21 mouse cellular contexts compared by ENCODE assay signal in the genomic region with DNA sequence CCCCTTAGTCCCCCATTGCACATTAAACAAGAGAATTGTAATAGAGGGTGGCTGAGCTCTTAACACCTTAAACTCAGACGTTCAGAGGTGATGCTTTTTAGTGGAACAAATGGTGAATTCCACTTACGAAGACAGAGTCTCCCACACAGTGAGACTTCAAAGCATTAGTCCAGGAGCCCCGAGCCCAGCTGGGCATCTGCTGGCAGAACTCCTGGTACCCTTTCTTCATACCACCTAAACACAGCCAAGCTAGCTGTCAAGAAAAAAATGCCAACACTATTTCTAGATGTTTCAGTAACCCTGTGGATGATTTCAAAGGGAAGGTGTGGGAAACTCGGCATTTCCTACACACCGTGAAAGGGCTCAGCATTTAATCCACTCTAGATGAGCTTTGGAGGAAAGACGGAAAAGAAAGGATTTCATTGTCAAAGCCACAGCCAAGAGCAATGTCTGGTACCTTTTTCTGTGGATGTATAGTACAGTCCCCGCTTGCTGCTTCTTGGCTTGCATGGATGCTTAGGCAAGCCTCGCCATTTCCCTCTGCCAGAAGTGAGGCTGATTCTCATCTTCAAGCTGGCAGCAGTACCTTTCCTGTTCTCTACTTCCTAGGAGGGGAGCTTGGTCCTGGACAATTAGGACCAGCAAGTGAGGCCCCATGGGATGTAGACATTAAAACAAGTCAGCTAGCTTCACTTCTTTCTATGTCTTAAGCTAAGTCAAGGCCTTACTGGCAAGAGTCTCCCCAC. TPM values are rescaled to one million over a fixed set of nuclear protein-coding genes. Genes with fewer than 3 reads are reported as not detected.
DNase-seq lines count a peak whose midpoint lies in the region; ATAC-seq and TF ChIP-seq lines count a peak whose summit lies in the region.
"Had no signal": no experiment of that assay in that cellular context is flagged by ENCODE, and none has a peak within 500 bp of the region (broad histone marks: within the 10 kb centered on the region; RNA-seq: fewer than 3 reads in every experiment).

No protein-coding gene starts in this region.

- 75% methylated on average over 8 of the region's 8 CpGs for WGBS in forebrain, embryonic 14.5 days
- WGBS in forebrain, embryonic 10.5 days: 83% methylated on average over 8 of the region's 8 CpGs
- WGBS in cerebellum, adult 2 months: 8% methylated on average over 8 of the region's 8 CpGs
- WGBS in hindbrain, postnatal 0 days: 34% methylated on average over 8 of the region's 8 CpGs

- no peak overlapping the region for H3K9ac ChIP-seq in forebrain, embryonic 14.5 days (ENCODE audit: low read length)
- H3K9ac ChIP-seq in hindbrain, postnatal 0 days (replicated peaks; ENCODE audit: low read length): no peak overlapping the region
- H3K9ac ChIP-seq: embryonic facial prominence, embryonic 15.5 days; heart, embryonic 12.5 days; limb, embryonic 15.5 days; liver, postnatal 0 days had no signal

- no peak for TF ChIP-seq POLR2A in cerebellum, adult 2 months (IDR thresholded peaks at IDR 0.05; ENCODE audit: borderline replicate concordance, insufficient read depth, low read length)

- H3K27me3 ChIP-seq in forebrain, embryonic 14.5 days (replicated peaks; ENCODE audit: control insufficient read depth, insufficient read depth, low read length): no peaks in the 10 kb centered on the region
- H3K27me3 ChIP-seq in forebrain, embryonic 10.5 days (ENCODE audit: poor library complexity, severe bottlenecking): peaks cover under 1% of the 10 kb centered on the region; the same call in 1 of the 2 replicates
- no peaks in the 10 kb centered on the region for H3K27me3 ChIP-seq in cerebellum, adult 2 months (ENCODE audit: control insufficient read depth, insufficient read depth, low read length)
- no peaks in the 10 kb centered on the region for H3K27me3 ChIP-seq in hindbrain, postnatal 0 days (ENCODE audit: insufficient read depth, low read length)
- H3K27me3 ChIP-seq: embryonic facial prominence, embryonic 15.5 days had no signal

- peaks cover 28% of the 10 kb centered on the region for H3K4me1 ChIP-seq in forebrain, embryonic 14.5 days (ENCODE audit: control insufficient read depth, insufficient read depth, low read length)
- H3K4me1 ChIP-seq in forebrain, embryonic 10.5 days: no peaks in the 10 kb centered on the region
- H3K4me1 ChIP-seq in cerebellum, adult 2 months (ENCODE audit: control insufficient read depth, insufficient read depth, low read length): peaks cover 23% of the 10 kb centered on the region
- H3K4me1 ChIP-seq in hindbrain, postnatal 0 days (ENCODE audit: insufficient read depth, low read length): peaks cover 22% of the 10 kb centered on the region
- H3K4me1 ChIP-seq: embryonic facial prominence, embryonic 15.5 days; heart, embryonic 12.5 days; limb, embryonic 15.5 days had no signal

- ATAC-seq in forebrain, embryonic 14.5 days: no peak
- ATAC-seq in hindbrain, postnatal 0 days: no peak
- ATAC-seq: intestine, postnatal 0 days; liver, postnatal 0 days had no signal

- peak overlapping the region; percentile 23 for H3K4me2 ChIP-seq in forebrain, embryonic 14.5 days (ENCODE audit: low read length)
- H3K4me2 ChIP-seq in hindbrain, postnatal 0 days (ENCODE audit: low read depth, low read length): peak overlapping the region; percentile 5; the same call in 1 of the 2 replicates
- H3K4me2 ChIP-seq: embryonic facial prominence, embryonic 15.5 days; heart, embryonic 12.5 days; limb, embryonic 15.5 days had no signal

- H3K9me3 ChIP-seq in forebrain, embryonic 14.5 days (replicated peaks; ENCODE audit: control insufficient read depth, low read length): no peaks in the 10 kb centered on the region
- H3K9me3 ChIP-seq in forebrain, embryonic 10.5 days: no peaks in the 10 kb centered on the region
- H3K9me3 ChIP-seq in hindbrain, postnatal 0 days (ENCODE audit: low read length): no peaks in the 10 kb centered on the region
- H3K9me3 ChIP-seq: embryonic facial prominence, embryonic 15.5 days; heart, embryonic 12.5 days; limb, embryonic 15.5 days had no signal

- no peak overlapping the region for H3K27ac ChIP-seq in forebrain, embryonic 14.5 days (ENCODE audit: low read depth, low read length)
- no peak overlapping the region for H3K27ac ChIP-seq in forebrain, embryonic 10.5 days
- peak overlapping the region; percentile 76 for H3K27ac ChIP-seq in layer of hippocampus, adult 2 months
- H3K27ac ChIP-seq in cerebellum, adult 2 months (ENCODE audit: insufficient read depth, low read length): peak overlapping the region; percentile 19
- H3K27ac ChIP-seq in hindbrain, postnatal 0 days: peak overlapping the region; percentile 29; the same call in 1 of the 2 replicates
- H3K27ac ChIP-seq: embryonic facial prominence, embryonic 15.5 days; kidney, postnatal 0 days; limb, embryonic 15.5 days had no signal

- peaks cover 17% of the 10 kb centered on the region; the same call in 1 of the 2 replicates for H3K36me3 ChIP-seq in forebrain, embryonic 14.5 days (ENCODE audit: control insufficient read depth, insufficient read depth, low read length)
- no peaks in the 10 kb centered on the region for H3K36me3 ChIP-seq in forebrain, embryonic 10.5 days (replicated peaks)
- H3K36me3 ChIP-seq in hindbrain, postnatal 0 days (ENCODE audit: insufficient read depth, low read length): no peaks in the 10 kb centered on the region
- H3K36me3 ChIP-seq: embryonic facial prominence, embryonic 15.5 days; heart, embryonic 12.5 days; limb, embryonic 15.5 days had no signal

- H3K4me3 ChIP-seq in forebrain, embryonic 14.5 days (ENCODE audit: low read depth, low read length): no peak overlapping the region
- H3K4me3 ChIP-seq in forebrain, embryonic 10.5 days: no peak overlapping the region
- H3K4me3 ChIP-seq in layer of hippocampus, adult 2 months: peak overlapping the region; percentile 2; the same call in 1 of the 2 replicates
- no peak overlapping the region for H3K4me3 ChIP-seq in cerebellum, adult 2 months (replicated peaks; ENCODE audit: insufficient read depth, low read depth, low read length)
- H3K4me3 ChIP-seq in hindbrain, postnatal 0 days (ENCODE audit: low read length): no peak overlapping the region
- H3K4me3 ChIP-seq: embryonic facial prominence, embryonic 15.5 days; heart, embryonic 12.5 days; limb, embryonic 15.5 days had no signal

- DNase-seq in forebrain, embryonic 14.5 days (ENCODE audit: low spot score): no peak
- no peak for DNase-seq in forebrain, embryonic 10.5 days (ENCODE audit: extremely low spot score, low spot score)
- no peak for DNase-seq in layer of hippocampus, adult 2 months (ENCODE audit: low spot score in 2 of 2)
- DNase-seq in layer of hippocampus, postnatal 10 days (ENCODE audit: low spot score in 2 of 2): no peak
- peak; percentile 61 to 69 for DNase-seq in cerebellum, adult 2 months
- DNase-seq in hindbrain, postnatal 0 days (ENCODE audit: low spot score): no peak
- no peak for DNase-seq in lung, postnatal 10 days
- no peak for DNase-seq in adrenal gland, adult 2 months
- DNase-seq: gastrocnemius, postnatal 25 days; heart, postnatal 36 days; liver, postnatal 0 days; lung, postnatal 4 days had no signal

- no peak for TF ChIP-seq CTCF in layer of hippocampus, adult 2 months (conservative IDR thresholded peaks at IDR 0.05)
- no peak for TF ChIP-seq CTCF in cerebellum, adult 2 months (IDR thresholded peaks at IDR 0.05; ENCODE audit: borderline replicate concordance, insufficient read depth, low read depth, low read length)
- no peak for TF ChIP-seq CTCF in hindbrain, postnatal 0 days (IDR thresholded peaks at IDR 0.05; ENCODE audit: low read depth)

RNA-seq across cellular contexts. Expression of a gene that starts 44.8 kb away (rescaled TPM):
- polyA plus RNA-seq in forebrain, embryonic 14.5 days (2014; fragmentation: Nextera tagmentation; extraction: Ambion mirVana): not detected in 2 replicates
- not detected in 2 replicates for polyA plus RNA-seq in forebrain, embryonic 10.5 days (2016; fragmentation: Nextera tagmentation; extraction: Ambion mirVana)
- not detected for total RNA-seq in layer of hippocampus, adult 2 months (2021)
- total RNA-seq in layer of hippocampus, postnatal 10 days (2021): not detected
- polyA plus RNA-seq in cerebellum, adult 2 months (2012; rRNA removed): not detected in 2 replicates
- total RNA-seq in hindbrain, postnatal 0 days (2014; rRNA removed): not detected in 2 replicates
- not detected in 2 replicates for polyA plus RNA-seq in hindbrain, postnatal 0 days (2015; fragmentation: Nextera tagmentation; extraction: Ambion mirVana)
- total RNA-seq in adrenal gland, adult 2 months (2021): not detected
- not detected in 2 replicates for polyA plus RNA-seq in adrenal gland, adult 2 months (2012; rRNA removed)
- total RNA-seq: gastrocnemius, postnatal 25 days; heart, postnatal 36 days; left cerebral cortex, postnatal 14 days; neutrophil, adult 5-6 weeks had no signal
- polyA plus RNA-seq: brain, embryonic 14.5 days; embryonic facial prominence, embryonic 15.5 days; heart, embryonic 12.5 days; intestine, postnatal 0 days; limb, embryonic 15.5 days; liver, postnatal 0 days; urinary bladder, adult 2 months had no signal

Comparison
In these comparisons a context has a peak if more than half of its experiments do, and no peak if none do; other contexts are left out.
1. DNase-seq: peak in cerebellum, adult 2 months (2 of 2); none in forebrain, embryonic 14.5 days (single experiment), forebrain, embryonic 10.5 days (single experiment), layer of hippocampus, adult 2 months (0 of 2), layer of hippocampus, postnatal 10 days (0 of 2), hindbrain, postnatal 0 days (single experiment), lung, postnatal 10 days (single experiment) and adrenal gland, adult 2 months (single experiment).
2. H3K27ac ChIP-seq: peak in layer of hippocampus, adult 2 months (single experiment), cerebellum, adult 2 months (single experiment) and hindbrain, postnatal 0 days (single experiment); none in forebrain, embryonic 14.5 days (single experiment) and forebrain, embryonic 10.5 days (single experiment).